Mouse (Mus musculus) liver, adult 2 months (tissue): Measurements from ENCODE around the gene Ttc39d.

ENCODE experiments used
- CTCF ChIP-seq: fragments of 200-500 bp; IDR thresholded peaks from 2 replicates; pipeline ENCODE4 v1.5.1; 2011; ENCODE audit warnings: low read depth, low read length, control low read depth
- POLR2A ChIP-seq: fragments of 200-500 bp; IDR thresholded peaks from 2 replicates; pipeline ENCODE4 v1.6.1; 2011; ENCODE audit warnings: low read length, control low read depth; ENCODE audit not compliant: insufficient read depth; ENCODE audit errors: extremely low read depth

- TF ChIP-seq CTCF (no peak), POLR2A (no peak)
These were observed 43.3 kb upstream of the Ttc39d start for GRCm38 (mm10) chr17:80163991-80164390.
